Mouse (Mus musculus): ENCODE measurements at regions not wholly inside any gene's neighbourhood (a gene's known extent, or its start where the extent isn't known, plus 50 kb on each side); places are given as distances from the start of the nearest gene placed in this dataset.

- no peaks in the 10 kb centered on the region for H3K79me2 ChIP-seq (ENCODE audit: control insufficient read depth, insufficient read depth)
- no peak for TF ChIP-seq TCF12 (IDR thresholded peaks at IDR 0.05; ENCODE audit: insufficient read depth, poor library complexity, severe bottlenecking)
- TF ChIP-seq REST (IDR thresholded peaks at IDR 0.05; ENCODE audit: insufficient read depth, insufficient read length): no peak
- no peak for TF ChIP-seq MYOD1 (IDR thresholded peaks at IDR 0.05; ENCODE audit: control insufficient read depth in 1 of 3, insufficient read length in 2 of 3, low read depth in 2 of 3)
- TF ChIP-seq CEBPB (IDR thresholded peaks at IDR 0.05; ENCODE audit: insufficient read depth, poor library complexity, severe bottlenecking): no peak
- TF ChIP-seq POLR2AphosphoS2 (IDR thresholded peaks at IDR 0.05; ENCODE audit: insufficient read length, low read depth): no peak
- TF ChIP-seq MAX (IDR thresholded peaks at IDR 0.05; ENCODE audit: low read depth): no peak
- H3K4me3 ChIP-seq: no peak overlapping the region
- no peak overlapping the region for H3K4me2 ChIP-seq (ENCODE audit: low read depth)
- H3K36me3 ChIP-seq (ENCODE audit: control insufficient read depth, insufficient read depth): no peaks in the 10 kb centered on the region
- H3K27me3 ChIP-seq (ENCODE audit: control insufficient read depth, insufficient read depth, insufficient read length): no peaks in the 10 kb centered on the region
- no peak overlapping the region for H3ac ChIP-seq (ENCODE audit: control insufficient read depth, insufficient read length)
Observed at GRCm38 (mm10) chr9:120628794-120629560, 57.7 kb downstream of the Rpl14 start.

GRCm38 (mm10) chr9:120629609-120630008 is 58.4 kb downstream of the Rpl14 start:
- no peak overlapping the region for H3K4me2 ChIP-seq (ENCODE audit: low read depth)
- no peak overlapping the region for H3K4me3 ChIP-seq
- H3K79me2 ChIP-seq (ENCODE audit: control insufficient read depth, insufficient read depth): no peaks in the 10 kb centered on the region
- H3ac ChIP-seq (ENCODE audit: control insufficient read depth, insufficient read length): no peak overlapping the region
- no peaks in the 10 kb centered on the region for H3K27me3 ChIP-seq (ENCODE audit: control insufficient read depth, insufficient read depth, insufficient read length)
- H3K36me3 ChIP-seq (ENCODE audit: control insufficient read depth, insufficient read depth): no peaks in the 10 kb centered on the region
- TF ChIP-seq POLR2AphosphoS2 (IDR thresholded peaks at IDR 0.05; ENCODE audit: insufficient read length, low read depth) (no peak), USF1 (IDR thresholded peaks at IDR 0.05; ENCODE audit: low read depth) (no peak), MAX (IDR thresholded peaks at IDR 0.05; ENCODE audit: low read depth) (no peak), TCF3 (IDR thresholded peaks at IDR 0.05; ENCODE audit: insufficient read length, low read depth) (no peak), MYOG (IDR thresholded peaks at IDR 0.05; ENCODE audit: control insufficient read depth in 1 of 3, insufficient read depth in 1 of 3, insufficient read length in 2 of 3, low read depth in 2 of 3) (no peak)

GRCm38 (mm10) chr9:120632821-120633220 is 61.6 kb downstream of the Rpl14 start:
- Histone ChIP-seq H3K4me2 (ENCODE audit: low read depth) (no peak overlapping the region), H3K4me3 (no peak overlapping the region), H3K36me3 (ENCODE audit: control insufficient read depth, insufficient read depth) (no peaks in the 10 kb centered on the region), H3K79me2 (ENCODE audit: control insufficient read depth, insufficient read depth) (no peaks in the 10 kb centered on the region), H3K27me3 (ENCODE audit: control insufficient read depth, insufficient read depth, insufficient read length) (no peaks in the 10 kb centered on the region), H3ac (ENCODE audit: control insufficient read depth, insufficient read length) (no peak overlapping the region)
- TF ChIP-seq REST (IDR thresholded peaks at IDR 0.05; ENCODE audit: insufficient read depth, insufficient read length) (no peak), POLR2AphosphoS2 (IDR thresholded peaks at IDR 0.05; ENCODE audit: insufficient read length, low read depth) (no peak), TCF3 (IDR thresholded peaks at IDR 0.05; ENCODE audit: insufficient read length, low read depth) (no peak), USF1 (IDR thresholded peaks at IDR 0.05; ENCODE audit: low read depth) (no peak), E2F4 (IDR thresholded peaks at IDR 0.05; ENCODE audit: insufficient read depth) (no peak), TCF12 (IDR thresholded peaks at IDR 0.05; ENCODE audit: insufficient read depth, poor library complexity, severe bottlenecking) (no peak), MYOD1 (IDR thresholded peaks at IDR 0.05; ENCODE audit: control insufficient read depth in 1 of 3, insufficient read length in 2 of 3, low read depth in 2 of 3) (no peak), CEBPB (IDR thresholded peaks at IDR 0.05; ENCODE audit: insufficient read depth, poor library complexity, severe bottlenecking) (no peak), SRF (IDR thresholded peaks at IDR 0.05; ENCODE audit: control insufficient read depth, insufficient read length, low read depth) (no peak), POLR2A (IDR thresholded peaks at IDR 0.05; ENCODE audit: insufficient read length, low read depth) (no peak), MAX (IDR thresholded peaks at IDR 0.05; ENCODE audit: low read depth) (no peak), MYOG (IDR thresholded peaks at IDR 0.05; ENCODE audit: control insufficient read depth in 1 of 3, insufficient read depth in 1 of 3, insufficient read length in 2 of 3, low read depth in 2 of 3) (no peak)

GRCm38 (mm10) chr9:120642656-120643055 is 71.4 kb downstream of the Rpl14 start:
- no peaks in the 10 kb centered on the region for H3K36me3 ChIP-seq (ENCODE audit: control insufficient read depth, insufficient read depth)
- TF ChIP-seq TCF3 (IDR thresholded peaks at IDR 0.05; ENCODE audit: insufficient read length, low read depth) (no peak), REST (IDR thresholded peaks at IDR 0.05; ENCODE audit: insufficient read depth, insufficient read length) (no peak), POLR2AphosphoS2 (IDR thresholded peaks at IDR 0.05; ENCODE audit: insufficient read length, low read depth) (no peak), POLR2A (IDR thresholded peaks at IDR 0.05; ENCODE audit: insufficient read length, low read depth) (no peak)

GRCm38 (mm10) chr9:120643371-120643770 is 72.1 kb downstream of the Rpl14 start:
- Histone ChIP-seq H3K4me3 (no peak overlapping the region), H3K27me3 (ENCODE audit: control insufficient read depth, insufficient read depth, insufficient read length) (no peaks in the 10 kb centered on the region), H3K4me2 (ENCODE audit: low read depth) (no peak overlapping the region), H3K79me2 (ENCODE audit: control insufficient read depth, insufficient read depth) (no peaks in the 10 kb centered on the region), H3K36me3 (ENCODE audit: control insufficient read depth, insufficient read depth) (no peaks in the 10 kb centered on the region), H3ac (ENCODE audit: control insufficient read depth, insufficient read length) (no peak overlapping the region)
- TF ChIP-seq E2F4 (IDR thresholded peaks at IDR 0.05; ENCODE audit: insufficient read depth) (no peak), TCF12 (IDR thresholded peaks at IDR 0.05; ENCODE audit: insufficient read depth, poor library complexity, severe bottlenecking) (no peak), CEBPB (IDR thresholded peaks at IDR 0.05; ENCODE audit: insufficient read depth, poor library complexity, severe bottlenecking) (no peak), USF1 (IDR thresholded peaks at IDR 0.05; ENCODE audit: low read depth) (no peak), MYOG (IDR thresholded peaks at IDR 0.05; ENCODE audit: control insufficient read depth in 1 of 3, insufficient read depth in 1 of 3, insufficient read length in 2 of 3, low read depth in 2 of 3) (no peak), TCF3 (IDR thresholded peaks at IDR 0.05; ENCODE audit: insufficient read length, low read depth) (no peak), MAX (IDR thresholded peaks at IDR 0.05; ENCODE audit: low read depth) (no peak), POLR2AphosphoS2 (IDR thresholded peaks at IDR 0.05; ENCODE audit: insufficient read length, low read depth) (no peak), SRF (IDR thresholded peaks at IDR 0.05; ENCODE audit: control insufficient read depth, insufficient read length, low read depth) (no peak), MYOD1 (IDR thresholded peaks at IDR 0.05; ENCODE audit: control insufficient read depth in 1 of 3, insufficient read length in 2 of 3, low read depth in 2 of 3) (no peak), POLR2A (IDR thresholded peaks at IDR 0.05; ENCODE audit: insufficient read length, low read depth) (no peak), REST (IDR thresholded peaks at IDR 0.05; ENCODE audit: insufficient read depth, insufficient read length) (no peak)

More at GRCm38 (mm10) chr9:120642656-120643055, 71.4 kb downstream of the Rpl14 start:
- no peak overlapping the region for H3K4me2 ChIP-seq (ENCODE audit: low read depth)
- no peak overlapping the region for H3K4me3 ChIP-seq
- H3ac ChIP-seq (ENCODE audit: control insufficient read depth, insufficient read length): no peak overlapping the region
- no peaks in the 10 kb centered on the region for H3K27me3 ChIP-seq (ENCODE audit: control insufficient read depth, insufficient read depth, insufficient read length)
- H3K79me2 ChIP-seq (ENCODE audit: control insufficient read depth, insufficient read depth): no peaks in the 10 kb centered on the region
